Mouse (Mus musculus): ENCODE data around the gene Vmn1r111. TPM values are rescaled to one million over a fixed set of nuclear protein-coding genes. Genes with fewer than 3 reads are reported as not detected.
"Not testable (repeated sequence)": the region's sequence is repeated elsewhere in the genome, so short reads cannot be mapped to it uniquely, and the experiment has no call there.

Gene Vmn1r111
- total RNA-seq (2012; rRNA removed) (not detected in 2 replicates), polyA plus RNA-seq (2012; ENCODE audit: insufficient read depth in 1 of 2, insufficient read length in 2 of 2, low read depth in 1 of 2, low replicate concordance in 2 of 2, missing spikeins in 1 of 2) (not detected)

DNA sequence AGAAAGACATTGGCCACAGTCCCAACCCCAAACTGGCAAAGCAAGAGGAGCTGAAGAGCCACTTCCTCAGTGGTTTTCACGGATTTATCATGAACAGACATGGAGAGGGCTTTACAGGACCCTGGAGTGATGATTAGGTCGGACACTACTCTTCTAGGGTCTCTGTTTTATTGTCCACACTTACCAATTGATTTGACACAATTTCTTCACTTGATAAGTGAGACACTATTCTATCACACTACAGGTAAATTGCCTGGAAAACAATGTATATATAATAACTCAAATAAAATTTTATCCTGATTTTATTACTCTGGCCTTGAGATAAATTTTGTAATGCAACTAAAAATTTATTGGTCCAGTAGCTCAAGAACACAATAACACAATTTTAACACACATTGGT is at the start of gene Vmn1r111:
Vmn1r111 (minus strand) TSS at position 101 of the 400 bp plus-strand sequence.
- H3K79me2 ChIP-seq (ENCODE audit: control insufficient read depth, insufficient read depth, low read length, poor library complexity); H3K36me3 ChIP-seq (ENCODE audit: control insufficient read depth in 1 of 2, insufficient read depth in 2 of 2, low read length in 2 of 2); H3K27ac ChIP-seq (ENCODE audit: control insufficient read depth, low read depth, low read length); H3K4me1 ChIP-seq (ENCODE audit: control insufficient read depth in 1 of 2, insufficient read depth in 2 of 2, low read length in 2 of 2); H3K9me3 ChIP-seq (replicated peaks; ENCODE audit: insufficient read depth, low read length); H3K4me3 ChIP-seq (ENCODE audit: control insufficient read depth in 1 of 2, insufficient read depth in 1 of 2, low read depth in 2 of 2, low read length in 2 of 2); H3K9ac ChIP-seq (ENCODE audit: control insufficient read depth, low read depth, low read length, poor library complexity, severe bottlenecking); H3K27me3 ChIP-seq (ENCODE audit: control insufficient read depth in 1 of 2, insufficient read depth in 2 of 2, low read length in 2 of 2); DNase-seq (ENCODE audit: low read depth, low spot score): not testable (repeated sequence)

DNA sequence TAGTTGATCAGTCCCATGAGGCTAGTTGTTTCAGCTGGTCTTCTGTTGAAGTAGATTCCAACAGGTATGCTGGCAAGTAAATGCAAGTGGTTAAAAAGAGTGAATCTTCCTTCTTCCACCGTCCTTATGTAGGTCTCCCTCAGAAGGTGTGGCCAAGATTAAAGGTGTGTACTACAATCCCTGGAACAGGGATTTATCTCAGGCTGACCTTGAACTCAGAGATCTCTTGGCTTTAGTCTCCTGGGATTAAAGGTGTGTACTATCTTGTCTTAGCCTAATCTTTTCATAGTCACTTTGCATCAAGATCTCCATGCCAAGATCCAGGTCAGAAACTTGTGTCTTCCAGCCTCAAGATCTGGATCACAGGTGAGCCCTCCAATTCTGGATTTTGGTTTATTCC is 27.5 kb upstream of the Vmn1r111 start, which contains the start of gene Gm10668:
Gm10668 (minus strand) TSS at position 101 of the 400 bp plus-strand sequence.
- not testable (repeated sequence) for H3K79me2 ChIP-seq (ENCODE audit: control insufficient read depth, insufficient read depth, low read length, poor library complexity); H3K4me3 ChIP-seq (ENCODE audit: control insufficient read depth in 1 of 2, insufficient read depth in 1 of 2, low read depth in 2 of 2, low read length in 2 of 2); H3K4me1 ChIP-seq (ENCODE audit: control insufficient read depth in 1 of 2, insufficient read depth in 2 of 2, low read length in 2 of 2); DNase-seq (ENCODE audit: low read depth, low spot score); H3K27me3 ChIP-seq (ENCODE audit: control insufficient read depth in 1 of 2, insufficient read depth in 2 of 2, low read length in 2 of 2); H3K9ac ChIP-seq (ENCODE audit: control insufficient read depth, low read depth, low read length, poor library complexity, severe bottlenecking); H3K36me3 ChIP-seq (ENCODE audit: control insufficient read depth in 1 of 2, insufficient read depth in 2 of 2, low read length in 2 of 2); H3K27ac ChIP-seq (ENCODE audit: control insufficient read depth, low read depth, low read length); H3K9me3 ChIP-seq (replicated peaks; ENCODE audit: insufficient read depth, low read length)

DNA sequence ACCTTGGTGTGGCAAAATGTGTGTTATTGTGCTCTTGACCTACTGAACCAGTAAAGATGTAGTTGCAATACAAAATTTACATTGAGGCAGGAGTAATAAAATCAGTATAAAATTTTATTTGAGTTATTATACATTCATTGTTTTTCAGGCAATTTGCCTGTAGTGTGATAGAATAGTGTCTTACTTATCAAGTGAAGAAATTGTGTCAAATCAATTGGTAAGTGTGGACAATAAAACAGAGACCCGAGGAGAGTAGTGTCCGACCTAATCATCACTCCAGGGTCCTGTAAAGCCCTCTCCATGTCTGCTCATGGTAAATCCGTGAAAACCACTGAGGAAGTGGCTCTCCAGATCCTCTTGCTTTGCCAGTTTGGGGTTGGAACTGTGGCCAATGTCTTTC is 34.4 kb downstream of the Vmn1r111 start, which contains the start of gene Vmn1r107:
Vmn1r107 (plus strand) TSS at position 301 of the 400 bp plus-strand sequence.
- not testable (repeated sequence) for H3K4me3 ChIP-seq (ENCODE audit: control insufficient read depth in 1 of 2, insufficient read depth in 1 of 2, low read depth in 2 of 2, low read length in 2 of 2); H3K79me2 ChIP-seq (ENCODE audit: control insufficient read depth, insufficient read depth, low read length, poor library complexity); H3K27me3 ChIP-seq (ENCODE audit: control insufficient read depth in 1 of 2, insufficient read depth in 2 of 2, low read length in 2 of 2); H3K9me3 ChIP-seq (replicated peaks; ENCODE audit: insufficient read depth, low read length); H3K27ac ChIP-seq (ENCODE audit: control insufficient read depth, low read depth, low read length); DNase-seq (ENCODE audit: low read depth, low spot score); H3K36me3 ChIP-seq (ENCODE audit: control insufficient read depth in 1 of 2, insufficient read depth in 2 of 2, low read length in 2 of 2); H3K9ac ChIP-seq (ENCODE audit: control insufficient read depth, low read depth, low read length, poor library complexity, severe bottlenecking); H3K4me1 ChIP-seq (ENCODE audit: control insufficient read depth in 1 of 2, insufficient read depth in 2 of 2, low read length in 2 of 2)

Other genes starting within 250 kb of the Vmn1r111 start
- gene Gm10670, start 228.3 kb downstream of the Vmn1r111 start, total RNA-seq (2012; rRNA removed), result not detected in 2 replicates
- not detected for gene Gm10670, start 228.3 kb downstream of the Vmn1r111 start, polyA plus RNA-seq (2012; ENCODE audit: insufficient read depth in 1 of 2, insufficient read length in 2 of 2, low read depth in 1 of 2, low replicate concordance in 2 of 2, missing spikeins in 1 of 2)
- not detected in 2 replicates for gene Vmn1r103, start 192.7 kb downstream of the Vmn1r111 start, total RNA-seq (2012; rRNA removed)
- gene Vmn1r103, start 192.7 kb downstream of the Vmn1r111 start, polyA plus RNA-seq (2012; ENCODE audit: insufficient read depth in 1 of 2, insufficient read length in 2 of 2, low read depth in 1 of 2, low replicate concordance in 2 of 2, missing spikeins in 1 of 2), result not detected
- gene Vmn1r104, start 169.4 kb downstream of the Vmn1r111 start, total RNA-seq (2012; rRNA removed), result not detected in 2 replicates
- not detected for gene Vmn1r104, start 169.4 kb downstream of the Vmn1r111 start, polyA plus RNA-seq (2012; ENCODE audit: insufficient read depth in 1 of 2, insufficient read length in 2 of 2, low read depth in 1 of 2, low replicate concordance in 2 of 2, missing spikeins in 1 of 2)
- gene Gm5726, start 157.5 kb downstream of the Vmn1r111 start, total RNA-seq (2012; rRNA removed), result not detected in 2 replicates
- not detected for gene Gm5726, start 157.5 kb downstream of the Vmn1r111 start, polyA plus RNA-seq (2012; ENCODE audit: insufficient read depth in 1 of 2, insufficient read length in 2 of 2, low read depth in 1 of 2, low replicate concordance in 2 of 2, missing spikeins in 1 of 2)
- not detected in 2 replicates for gene Gm4141, start 127.0 kb downstream of the Vmn1r111 start, total RNA-seq (2012; rRNA removed)
- gene Gm4141, start 127.0 kb downstream of the Vmn1r111 start, polyA plus RNA-seq (2012; ENCODE audit: insufficient read depth in 1 of 2, insufficient read length in 2 of 2, low read depth in 1 of 2, low replicate concordance in 2 of 2, missing spikeins in 1 of 2), result not detected
- gene Gm4513, start 104.2 kb downstream of the Vmn1r111 start, total RNA-seq (2012; rRNA removed), result not detected in 2 replicates
- gene Gm4513, start 104.2 kb downstream of the Vmn1r111 start, polyA plus RNA-seq (2012; ENCODE audit: insufficient read depth in 1 of 2, insufficient read length in 2 of 2, low read depth in 1 of 2, low replicate concordance in 2 of 2, missing spikeins in 1 of 2), result not detected
- gene Vmn1r107, start 34.3 kb downstream of the Vmn1r111 start, total RNA-seq (2012; rRNA removed), result not detected in 2 replicates
- not detected for gene Vmn1r107, start 34.3 kb downstream of the Vmn1r111 start, polyA plus RNA-seq (2012; ENCODE audit: insufficient read depth in 1 of 2, insufficient read length in 2 of 2, low read depth in 1 of 2, low replicate concordance in 2 of 2, missing spikeins in 1 of 2)
- not detected in 2 replicates for gene Gm10668, start 27.4 kb upstream of the Vmn1r111 start, total RNA-seq (2012; rRNA removed)
- gene Gm10668, start 27.4 kb upstream of the Vmn1r111 start, polyA plus RNA-seq (2012; ENCODE audit: insufficient read depth in 1 of 2, insufficient read length in 2 of 2, low read depth in 1 of 2, low replicate concordance in 2 of 2, missing spikeins in 1 of 2), result not detected
- not detected in 2 replicates for gene Vmn1r112, start 68.0 kb upstream of the Vmn1r111 start, total RNA-seq (2012; rRNA removed)
- not detected for gene Vmn1r112, start 68.0 kb upstream of the Vmn1r111 start, polyA plus RNA-seq (2012; ENCODE audit: insufficient read depth in 1 of 2, insufficient read length in 2 of 2, low read depth in 1 of 2, low replicate concordance in 2 of 2, missing spikeins in 1 of 2)
- gene Vmn1r113, start 84.1 kb upstream of the Vmn1r111 start, total RNA-seq (2012; rRNA removed), result not detected in 2 replicates
- gene Vmn1r113, start 84.1 kb upstream of the Vmn1r111 start, polyA plus RNA-seq (2012; ENCODE audit: insufficient read depth in 1 of 2, insufficient read length in 2 of 2, low read depth in 1 of 2, low replicate concordance in 2 of 2, missing spikeins in 1 of 2), result not detected
- gene Vmn1r114, start 109.0 kb upstream of the Vmn1r111 start, total RNA-seq (2012; rRNA removed), result not detected in 2 replicates
- not detected for gene Vmn1r114, start 109.0 kb upstream of the Vmn1r111 start, polyA plus RNA-seq (2012; ENCODE audit: insufficient read depth in 1 of 2, insufficient read length in 2 of 2, low read depth in 1 of 2, low replicate concordance in 2 of 2, missing spikeins in 1 of 2)
- not detected in 2 replicates for gene Vmn1r115, start 141.8 kb upstream of the Vmn1r111 start, total RNA-seq (2012; rRNA removed)
- not detected for gene Vmn1r115, start 141.8 kb upstream of the Vmn1r111 start, polyA plus RNA-seq (2012; ENCODE audit: insufficient read depth in 1 of 2, insufficient read length in 2 of 2, low read depth in 1 of 2, low replicate concordance in 2 of 2, missing spikeins in 1 of 2)
- gene Vmn1r116, start 169.0 kb upstream of the Vmn1r111 start, total RNA-seq (2012; rRNA removed), result not detected in 2 replicates
- not detected for gene Vmn1r116, start 169.0 kb upstream of the Vmn1r111 start, polyA plus RNA-seq (2012; ENCODE audit: insufficient read depth in 1 of 2, insufficient read length in 2 of 2, low read depth in 1 of 2, low replicate concordance in 2 of 2, missing spikeins in 1 of 2)
- not detected in 2 replicates for gene Vmn1r117, start 180.9 kb upstream of the Vmn1r111 start, total RNA-seq (2012; rRNA removed)
- not detected for gene Vmn1r117, start 180.9 kb upstream of the Vmn1r111 start, polyA plus RNA-seq (2012; ENCODE audit: insufficient read depth in 1 of 2, insufficient read length in 2 of 2, low read depth in 1 of 2, low replicate concordance in 2 of 2, missing spikeins in 1 of 2)
- not detected in 2 replicates for gene Vmn1r118, start 209.1 kb upstream of the Vmn1r111 start, total RNA-seq (2012; rRNA removed)
- gene Vmn1r118, start 209.1 kb upstream of the Vmn1r111 start, polyA plus RNA-seq (2012; ENCODE audit: insufficient read depth in 1 of 2, insufficient read length in 2 of 2, low read depth in 1 of 2, low replicate concordance in 2 of 2, missing spikeins in 1 of 2), result not detected

All from MEL (cell line).